Mouse (Mus musculus): Measurements from ENCODE around the gene Camk2b. TPM values are rescaled to one million over a fixed set of nuclear protein-coding genes. Genes with fewer than 3 reads are reported as not detected.

Gene Camk2b
- 0.81 and 0.96 TPM in 2 replicates for polyA plus RNA-seq (2012)

GRCm38 (mm10) chr11:6066176-6066575 is at the start of gene Camk2b:
TSS of gene Camk2b (minus strand) at chr11:6066362.

GRCm38 (mm10) chr11:5955546-5956276 is 110.5 kb downstream of the Camk2b start, which contains the start of gene Ykt6:
TSS of gene Ykt6 (plus strand) at chr11:5955693.

GRCm38 (mm10) chr11:5949586-5950352 is 116.4 kb downstream of the Camk2b start, which contains the start of gene Gck:
TSS of gene Gck (minus strand) at chr11:5950081.

Other genes with a start within 250 kb of the Camk2b start
- gene Polm, start 228.3 kb downstream of the Camk2b start, polyA plus RNA-seq (2012): 10.3 TPM in 2 replicates
- 0.28 and 0.75 TPM in 2 replicates for gene Aebp1, start 204.4 kb downstream of the Camk2b start, polyA plus RNA-seq (2012)
- 732 and 786 TPM in 2 replicates for gene Pold2, start 188.1 kb downstream of the Camk2b start, polyA plus RNA-seq (2012)
- gene Myl7, start 167.6 kb downstream of the Camk2b start, polyA plus RNA-seq (2012): not detected in 2 replicates
- not detected in 2 replicates for gene Gck, start 116.3 kb downstream of the Camk2b start, polyA plus RNA-seq (2012)
- 9.9 and 10.5 TPM in 2 replicates for gene Ykt6, start 110.7 kb downstream of the Camk2b start, polyA plus RNA-seq (2012)
- not detected in 2 replicates for gene A730071L15Rik, start 133.7 kb upstream of the Camk2b start, polyA plus RNA-seq (2012)
- 19.5 and 24.4 TPM in 2 replicates for gene Nudcd3, start 134.1 kb upstream of the Camk2b start, polyA plus RNA-seq (2012)
- gene Npc1l1, start 163.8 kb upstream of the Camk2b start, polyA plus RNA-seq (2012): not detected in 2 replicates
- 19.3 and 19.5 TPM in 2 replicates for gene Ddx56, start 201.4 kb upstream of the Camk2b start, polyA plus RNA-seq (2012)
- 69.2 and 85.5 TPM in 2 replicates for gene Tmed4, start 208.5 kb upstream of the Camk2b start, polyA plus RNA-seq (2012)
- gene Ogdh, start 225.3 kb upstream of the Camk2b start, polyA plus RNA-seq (2012): 66.1 and 74.6 TPM in 2 replicates

Measured in megakaryocyte-erythroid progenitor cell, adult 5 weeks (primary cell).